Mouse (Mus musculus) heart, embryonic 14.5 days (tissue): Measurements from ENCODE around the gene Dyrk1a. TPM values are rescaled to one million over a fixed set of nuclear protein-coding genes. Genes with fewer than 3 reads are reported as not detected.

Source experiments
- ATAC-seq: fragments of 200-750 bp; cut with Nextera tagmentation; 2 replicates; pipeline ENCODE4 v1.8.0; 2017; ENCODE audit warnings: low read depth, moderate TSS enrichment; ENCODE audit not compliant: insufficient number of reproducible peaks, insufficient read depth, low FRiP score
- H3K27ac ChIP-seq, 2 experiments: fragments of 200-500 bp in 1 of 2; fragments of 300-500 bp in 1 of 2; sonication (generic) in 1 of 2; replicated peaks in 1 of 2; 2 replicates each; pipeline ENCODE4 v1.5.1; 2012 to 2014; ENCODE audit warnings: low read depth in 2 of 2, low read length in 2 of 2, control low read depth in 1 of 2, mild to moderate bottlenecking in 1 of 2, mixed read lengths in 1 of 2; ENCODE audit not compliant: control insufficient read depth in 1 of 2, insufficient read depth in 1 of 2
- H3K27me3 ChIP-seq: fragments of 300-500 bp; sonication (generic); 2 replicates; pipeline ENCODE4 v1.6.1; 2014; ENCODE audit warnings: mild to moderate bottlenecking, low read length, control low read depth; ENCODE audit not compliant: control insufficient read depth, insufficient read depth
- H3K36me3 ChIP-seq: fragments of 300-500 bp; sonication (generic); 2 replicates; pipeline ENCODE4 v1.6.1; 2014; ENCODE audit warnings: mild to moderate bottlenecking, control low read depth, low read length, mixed read lengths; ENCODE audit not compliant: control insufficient read depth, insufficient read depth
- H3K4me1 ChIP-seq, 2 experiments: fragments of 200-500 bp in 1 of 2; fragments of 300-500 bp in 1 of 2; sonication (generic) in 1 of 2; 2 replicates each; pipeline ENCODE4 v1.6.1; 2012 to 2014; ENCODE audit warnings: low read length in 2 of 2, control low read depth in 1 of 2, mixed read lengths in 1 of 2; ENCODE audit not compliant: control insufficient read depth in 2 of 2, insufficient read depth in 2 of 2
- H3K4me2 ChIP-seq: fragments of 300-500 bp; sonication (generic); 2 replicates; pipeline ENCODE4 v1.6.1; 2014; ENCODE audit warnings: mild to moderate bottlenecking, low read length
- H3K4me3 ChIP-seq, 2 experiments: fragments of 200-500 bp in 1 of 2; fragments of 300-500 bp in 1 of 2; sonication (generic) in 1 of 2; 2 replicates each; pipeline ENCODE4 v1.5.1; 2012 to 2014; ENCODE audit warnings: low read length in 2 of 2, mild to moderate bottlenecking in 2 of 2, control low read depth in 1 of 2, low read depth in 1 of 2, moderate library complexity in 1 of 2; ENCODE audit not compliant: control insufficient read depth in 1 of 2, insufficient read depth in 1 of 2
- H3K9ac ChIP-seq: fragments of 300-500 bp; sonication (generic); 2 replicates; pipeline ENCODE4 v1.6.1; 2014; ENCODE audit warnings: mild to moderate bottlenecking, low read length
- H3K9me3 ChIP-seq: fragments of 300-500 bp; sonication (generic); 2 replicates; pipeline ENCODE4 v1.6.1; 2016; ENCODE audit warnings: low read length, control low read depth; ENCODE audit not compliant: control insufficient read depth
- WGBS: fragments of 180-500 bp; shearing (Covaris S2); extraction: QIAGEN DNeasy Blood & Tissue Kit; methylation state at CpG from one replicate; pipeline ENCODE4 v1.1.7; 2014; 5-methylcytosine and 5-hydroxymethylcytosine counted together
- polyA plus RNA-seq: library from polyadenylated mRNA; unstranded; fragments of >200 nt; fragmentation: Nextera tagmentation; extraction: Ambion mirVana; gene quantifications from 2 replicates; pipeline ENCODE4 v1.2.1, GENCODE M21; 2014

Gene Dyrk1a
- polyA plus RNA-seq, 1 experiment from 2014 or later: 12.2 TPM

DNA sequence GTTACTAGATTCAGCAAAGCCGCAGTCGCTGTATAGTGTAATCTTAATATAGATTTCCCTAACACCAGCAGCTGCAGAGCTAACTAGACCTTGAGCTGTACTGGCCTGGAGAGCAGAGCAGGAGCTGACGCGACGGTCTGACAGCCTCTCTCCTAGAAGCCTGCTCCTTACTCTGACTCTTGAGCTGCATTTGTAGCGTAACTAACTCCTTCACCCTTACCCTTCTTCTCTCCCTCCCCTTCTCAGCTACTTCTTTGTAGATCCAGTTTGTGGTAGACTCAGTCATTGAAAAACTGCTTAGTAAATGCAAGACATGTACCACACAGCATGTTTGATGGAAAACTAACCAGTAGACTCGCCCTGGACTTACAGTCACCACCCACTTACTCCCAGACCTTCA lies 87.1 kb downstream of the Dyrk1a start:
- WGBS: 44% methylated on average over 7 of the region's 7 CpGs

DNA sequence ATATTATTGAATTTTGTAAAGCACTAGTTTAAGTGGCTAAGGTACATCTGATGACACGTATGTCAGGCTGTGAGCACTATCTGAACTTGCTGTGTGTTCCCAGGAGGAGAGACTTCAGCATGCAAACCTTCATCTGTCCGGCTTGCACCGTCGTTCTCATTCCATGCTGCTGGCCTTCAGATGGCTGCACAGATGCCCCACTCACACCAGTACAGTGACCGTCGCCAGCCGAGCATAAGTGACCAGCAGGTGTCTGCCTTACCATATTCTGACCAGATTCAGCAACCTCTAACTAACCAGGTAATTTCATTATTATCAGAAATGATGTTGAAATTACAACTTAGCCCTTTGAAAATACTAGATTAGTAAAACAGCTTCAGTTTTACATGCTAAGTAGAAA lies 89.6 kb downstream of the Dyrk1a start:
- Histone ChIP-seq H3K4me2 (no peak overlapping the region), H3K27ac (no peak overlapping the region), H3K4me1 (peaks cover 2 to 23% of the 10 kb centered on the region in 2 experiments; a peak in 3 of 4 replicates), H3K4me3 (no peak overlapping the region), H3K36me3 (peaks cover 17% of the 10 kb centered on the region), H3K9me3 (no peaks in the 10 kb centered on the region), H3K9ac (no peak overlapping the region), H3K27me3 (no peaks in the 10 kb centered on the region)
- 81% methylated on average over 7 of the region's 7 CpGs for WGBS
- ATAC-seq: no peak

More for the DNA sequence above, 87.1 kb downstream of the Dyrk1a start:
- Histone ChIP-seq H3K9ac (0 out of 2 replicates have a peak overlapping the region, but pooled peaks have one; percentile 16), H3K4me1 (peaks cover 2 to 29% of the 10 kb centered on the region in 2 experiments; a peak in 3 of 4 replicates), H3K9me3 (no peaks in the 10 kb centered on the region), H3K36me3 (peaks cover 14% of the 10 kb centered on the region), H3K4me3 (no peak overlapping the region), H3K27me3 (no peaks in the 10 kb centered on the region), H3K4me2 (no peak overlapping the region; the same call in 1 of the 2 replicates), H3K27ac (peak overlapping the region in 1 of 2 experiments; percentile 30; a peak in 2 of 4 replicates)
- ATAC-seq: no peak

DNA sequence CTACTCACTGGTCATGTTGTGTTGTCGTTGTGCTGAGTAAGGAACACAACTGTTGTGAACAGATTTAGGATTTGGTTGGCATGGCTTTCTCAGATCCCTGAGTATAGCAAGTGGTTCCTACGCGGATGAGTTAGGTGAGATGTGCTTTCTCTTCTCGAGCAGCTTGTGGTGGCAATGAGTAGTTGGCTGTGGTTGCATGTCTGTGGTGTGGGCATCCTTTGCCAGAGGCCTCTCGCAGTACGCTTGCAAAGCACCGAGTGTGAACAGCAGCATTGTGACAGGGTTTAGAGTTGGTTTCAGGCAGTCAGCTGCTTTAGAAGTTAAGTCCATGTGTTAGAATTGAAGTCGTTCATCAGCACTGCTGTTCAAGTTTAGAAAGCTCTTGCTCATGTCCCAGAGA lies 90.4 kb downstream of the Dyrk1a start:
- 86% methylated on average over 8 of the region's 8 CpGs for WGBS

DNA sequence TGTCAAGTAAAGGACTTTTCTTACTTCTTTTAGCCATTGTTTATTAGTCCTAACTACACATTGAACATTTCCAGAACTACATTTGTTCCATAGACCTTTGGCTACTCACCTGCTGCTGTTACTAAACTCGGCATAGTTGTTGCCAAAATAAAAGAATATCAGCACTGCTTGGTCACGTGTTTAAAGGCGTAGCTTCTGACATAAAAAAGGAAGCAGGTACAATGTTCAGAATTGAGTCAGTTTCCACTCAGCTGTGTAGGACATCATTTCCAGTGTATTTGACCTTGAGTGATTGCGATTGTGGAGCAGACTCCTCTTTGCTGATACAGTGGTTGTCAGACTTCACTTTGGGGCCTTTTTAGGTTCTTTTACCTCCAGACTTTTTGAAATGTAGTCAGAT lies 97.7 kb downstream of the Dyrk1a start:
- Histone ChIP-seq H3K4me2 (no peak overlapping the region), H3K36me3 (peaks cover 72% of the 10 kb centered on the region)
- ATAC-seq: no peak

More for the DNA sequence above, 90.4 kb downstream of the Dyrk1a start:
- H3K27me3 ChIP-seq: no peaks in the 10 kb centered on the region
- no peak overlapping the region for H3K4me3 ChIP-seq
- H3K4me2 ChIP-seq: no peak overlapping the region
- H3K36me3 ChIP-seq: peaks cover 21% of the 10 kb centered on the region
- H3K9ac ChIP-seq: no peak overlapping the region
- ATAC-seq: no peak
- H3K9me3 ChIP-seq: no peaks in the 10 kb centered on the region
- H3K4me1 ChIP-seq: peaks cover 2 to 23% of the 10 kb centered on the region in 2 experiments; a peak in 3 of 4 replicates
- H3K27ac ChIP-seq: no peak overlapping the region

DNA sequence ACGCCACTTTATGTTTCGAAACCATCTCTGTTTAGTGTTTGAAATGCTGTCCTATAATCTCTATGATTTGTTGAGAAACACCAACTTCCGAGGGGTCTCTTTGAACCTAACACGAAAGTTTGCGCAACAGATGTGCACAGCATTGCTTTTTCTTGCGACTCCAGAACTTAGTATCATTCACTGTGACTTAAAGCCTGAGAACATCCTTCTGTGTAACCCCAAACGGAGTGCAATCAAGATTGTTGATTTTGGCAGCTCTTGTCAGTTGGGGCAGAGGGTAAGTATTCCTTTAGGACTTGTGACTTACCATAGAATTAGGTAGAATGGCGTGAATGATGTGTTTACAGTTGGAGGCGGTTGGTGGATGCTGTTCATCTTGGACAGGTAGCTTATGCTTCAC lies 101.5 kb downstream of the Dyrk1a start:
- H3K27me3 ChIP-seq: no peaks in the 10 kb centered on the region
- H3K9me3 ChIP-seq: no peaks in the 10 kb centered on the region
- H3K27ac ChIP-seq: no peak overlapping the region
- H3K4me1 ChIP-seq: peaks cover 0 to 14% of the 10 kb centered on the region in 2 experiments; a peak in 2 of 4 replicates
- H3K9ac ChIP-seq: no peak overlapping the region
- WGBS: 84% methylated on average over 9 of the region's 9 CpGs
- no peak for ATAC-seq
- H3K36me3 ChIP-seq: peaks cover 85% of the 10 kb centered on the region
- H3K4me2 ChIP-seq: no peak overlapping the region
- H3K4me3 ChIP-seq: no peak overlapping the region

More for the DNA sequence above, 97.7 kb downstream of the Dyrk1a start:
- H3K9me3 ChIP-seq: no peaks in the 10 kb centered on the region
- peaks cover 0 to 14% of the 10 kb centered on the region in 2 experiments; a peak in 2 of 4 replicates for H3K4me1 ChIP-seq
- WGBS: 77% methylated on average over 4 of the region's 4 CpGs
- H3K9ac ChIP-seq: no peak overlapping the region
- H3K4me3 ChIP-seq: no peak overlapping the region
- no peaks in the 10 kb centered on the region for H3K27me3 ChIP-seq
- H3K27ac ChIP-seq: 0 out of 4 replicates have a peak overlapping the region, but pooled peaks of 1 of the 2 experiments have one; percentile 2

DNA sequence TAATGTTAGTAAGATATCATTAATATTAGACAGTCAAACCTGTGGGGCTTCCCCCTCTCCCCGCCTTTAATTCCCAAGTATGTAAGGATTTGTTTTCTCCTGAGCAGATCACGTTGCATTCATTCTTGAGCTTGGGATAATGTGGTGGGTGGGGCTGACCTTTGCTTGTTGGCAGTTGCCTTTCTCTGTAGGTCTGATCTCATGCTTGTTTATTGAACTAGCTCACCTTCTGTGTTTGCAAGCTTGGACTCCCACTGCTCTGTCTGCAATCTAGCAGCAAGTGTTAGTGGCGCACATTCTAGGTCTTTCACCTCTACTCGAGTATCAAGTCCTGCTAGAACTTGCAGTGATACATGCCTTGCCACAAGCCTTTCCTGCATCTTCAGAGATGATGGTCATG lies 111.1 kb downstream of the Dyrk1a start:
- 0 out of 4 replicates have a peak overlapping the region, but pooled peaks of 1 of the 2 experiments have one; percentile 10 for H3K27ac ChIP-seq
- peaks cover 65% of the 10 kb centered on the region for H3K36me3 ChIP-seq
- WGBS: 72% methylated on average over 4 of the region's 4 CpGs
- peaks cover 5 to 18% of the 10 kb centered on the region in 2 experiments for H3K4me1 ChIP-seq
- no peak overlapping the region for H3K4me2 ChIP-seq
- no peaks in the 10 kb centered on the region for H3K9me3 ChIP-seq
- H3K4me3 ChIP-seq: no peak overlapping the region
- H3K27me3 ChIP-seq: no peaks in the 10 kb centered on the region
- no peak for ATAC-seq
- no peak overlapping the region for H3K9ac ChIP-seq

DNA sequence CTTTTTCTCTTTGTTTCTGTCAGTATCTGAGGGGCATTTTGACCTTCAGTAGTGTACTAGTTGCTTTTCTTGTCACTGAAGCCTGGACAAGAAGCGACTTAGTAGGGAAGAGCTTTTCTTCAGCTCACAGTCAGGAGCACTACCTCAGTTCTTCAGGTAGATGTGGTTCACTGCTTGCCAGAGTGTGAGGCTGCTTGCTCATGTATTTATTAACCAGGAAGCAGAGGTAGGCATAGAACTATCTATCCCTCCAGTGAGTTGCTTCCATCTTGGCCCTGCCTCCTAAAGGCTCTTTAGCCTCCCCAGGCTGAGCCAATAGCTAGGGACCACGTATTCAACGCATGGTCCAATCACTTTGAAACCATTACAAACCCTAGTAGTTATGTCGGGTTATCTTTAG lies 112.0 kb downstream of the Dyrk1a start:
- Histone ChIP-seq H3K27me3 (no peaks in the 10 kb centered on the region), H3K36me3 (peaks cover 73% of the 10 kb centered on the region), H3K4me1 (peaks cover 5 to 18% of the 10 kb centered on the region in 2 experiments), H3K27ac (no peak overlapping the region), H3K4me3 (no peak overlapping the region), H3K9me3 (no peaks in the 10 kb centered on the region), H3K4me2 (no peak overlapping the region), H3K9ac (no peak overlapping the region)
- WGBS: 88% methylated on average over 4 of the region's 4 CpGs
- ATAC-seq: no peak

DNA sequence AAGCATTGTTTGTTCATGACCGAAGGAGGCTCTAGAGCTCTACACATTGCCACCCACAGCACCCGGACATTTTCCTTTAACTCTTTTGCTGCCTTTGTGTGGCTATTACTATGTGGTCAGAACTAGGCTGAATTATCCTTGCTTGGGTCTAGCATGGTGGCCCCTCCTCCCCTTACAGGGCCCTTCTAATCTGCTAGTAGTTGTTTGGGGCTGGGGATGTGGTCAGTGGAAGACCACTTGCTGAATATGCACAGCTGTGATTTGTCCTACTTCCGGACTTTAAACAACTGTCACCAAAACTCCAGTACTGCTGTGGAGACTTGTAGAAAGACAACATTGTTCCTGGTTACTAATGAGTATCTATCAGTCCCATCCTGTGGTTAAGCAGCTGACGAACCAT lies 114.2 kb downstream of the Dyrk1a start:
- Histone ChIP-seq H3K9ac (no peak overlapping the region), H3K4me3 (no peak overlapping the region), H3K27ac (no peak overlapping the region), H3K4me2 (no peak overlapping the region), H3K36me3 (peaks cover 76% of the 10 kb centered on the region), H3K9me3 (no peaks in the 10 kb centered on the region), H3K27me3 (no peaks in the 10 kb centered on the region), H3K4me1 (peaks cover 5 to 18% of the 10 kb centered on the region in 2 experiments)
- 75% methylated on average over 4 of the region's 4 CpGs for WGBS
- no peak for ATAC-seq
